Mouse (Mus musculus): Measurements from ENCODE around the gene Ormdl2.
"Not testable (repeated sequence)": the region's sequence is repeated elsewhere in the genome, so short reads cannot be mapped to it uniquely, and the experiment has no call there.

Gene Ormdl2

DNA sequence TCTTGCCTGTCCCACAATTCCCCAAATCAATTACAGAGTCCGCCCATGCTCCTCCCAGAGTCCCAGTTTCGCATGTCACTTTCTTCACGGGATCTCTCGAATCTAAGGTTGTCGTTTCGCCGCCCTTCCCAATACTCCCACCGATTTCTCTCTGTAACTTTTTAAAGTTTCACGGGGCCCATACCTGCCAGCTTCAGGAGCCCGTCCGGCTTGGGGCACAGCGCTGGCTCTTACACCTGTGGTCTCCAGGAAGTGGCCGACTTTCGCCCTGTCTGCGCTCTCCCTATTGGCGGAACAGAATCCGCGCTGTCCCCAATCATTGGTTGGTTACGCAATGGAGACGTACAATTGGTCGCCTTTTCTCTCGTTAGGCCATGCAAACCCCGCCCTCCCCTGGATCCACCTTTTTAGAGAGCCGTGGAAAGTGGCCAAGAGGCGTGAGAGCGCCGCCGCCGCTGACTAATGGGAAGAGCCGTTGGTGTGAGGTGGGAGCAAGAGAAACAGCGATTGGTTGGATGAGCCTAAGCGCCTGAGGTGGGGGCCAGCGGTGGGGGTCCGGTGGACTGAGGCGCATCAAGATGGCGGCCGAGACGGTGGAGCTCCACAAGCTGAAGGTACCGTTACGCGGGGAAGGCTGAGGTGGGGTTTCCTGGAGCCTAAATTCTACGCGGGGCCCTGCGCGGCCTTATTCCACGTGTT lies at the start of gene Ormdl2:
Ormdl2 (minus strand) TSS at position 288 of the 699 bp plus-strand sequence.
- peak; percentile 96 for DNase-seq (ENCODE audit: low spot score in 2 of 2)

GRCm38 (mm10) chr10:128870341-128870740 lies 48.9 kb upstream of the Ormdl2 start:
- no peak for DNase-seq (ENCODE audit: low spot score in 2 of 2)

GRCm38 (mm10) chr10:128866518-128866917 lies 45.1 kb upstream of the Ormdl2 start:
- DNase-seq (ENCODE audit: low spot score in 2 of 2) = no peak

DNA sequence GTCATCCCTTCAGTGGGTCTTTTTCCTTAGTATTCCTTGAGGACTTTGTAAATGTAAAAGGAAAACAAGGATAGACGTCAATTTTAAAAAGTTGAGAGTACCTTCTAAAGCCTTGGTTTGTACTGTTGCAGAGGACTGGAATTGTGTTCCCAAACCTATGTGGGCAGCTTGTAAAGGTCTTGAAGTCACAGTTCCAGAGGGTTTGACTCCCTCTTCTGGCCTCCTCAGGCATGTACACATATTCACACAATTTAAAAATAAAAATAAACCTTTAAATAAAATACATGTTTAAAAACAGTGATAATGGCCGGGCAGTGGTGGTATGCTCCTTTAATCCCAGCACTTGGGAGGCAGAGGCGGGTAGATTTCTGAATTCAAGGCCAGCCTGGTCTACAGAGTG lies 44.6 kb upstream of the Ormdl2 start:
- no peak for DNase-seq (ENCODE audit: low spot score in 2 of 2)

DNA sequence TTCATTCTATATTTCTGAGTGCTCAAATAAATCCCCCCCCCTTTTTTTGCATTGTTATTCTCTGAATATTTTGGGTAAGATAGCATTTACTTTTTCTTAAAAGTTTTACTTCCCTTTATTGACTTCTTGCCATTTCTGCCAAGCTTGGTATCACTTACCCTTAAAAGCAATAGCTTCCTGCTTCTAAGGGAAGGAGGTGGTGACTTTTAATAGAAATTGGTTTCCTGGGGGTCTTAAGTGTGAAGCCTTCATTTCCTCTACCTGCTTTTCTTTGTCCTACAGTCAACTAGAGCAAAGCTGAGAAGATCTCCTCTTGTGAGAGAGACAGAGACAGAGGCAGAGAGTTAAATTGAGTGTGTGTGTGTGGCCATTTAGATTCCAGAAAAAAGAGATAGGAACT lies 39.7 kb upstream of the Ormdl2 start:
- DNase-seq (ENCODE audit: low spot score in 2 of 2) = no peak

DNA sequence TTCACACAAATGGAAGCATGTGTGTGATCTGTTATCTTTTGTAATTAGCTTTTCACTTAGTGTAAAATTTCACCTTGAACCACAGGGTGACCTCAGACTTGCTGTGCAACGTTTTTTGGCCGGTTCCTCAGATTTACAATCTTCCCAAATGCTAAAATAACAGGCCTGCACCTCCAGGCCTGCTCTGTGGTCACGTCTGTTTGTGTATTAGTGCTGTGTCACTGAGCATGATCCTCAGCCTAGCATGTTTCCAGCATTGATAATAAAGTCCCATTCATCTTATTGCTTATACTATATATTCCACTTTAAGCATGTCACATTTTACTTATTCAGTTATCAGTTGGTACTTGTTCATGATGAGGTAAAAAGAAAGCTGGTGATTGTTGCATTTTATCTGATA lies 28.9 kb upstream of the Ormdl2 start:
- no peak for DNase-seq (ENCODE audit: low spot score in 2 of 2)

DNA sequence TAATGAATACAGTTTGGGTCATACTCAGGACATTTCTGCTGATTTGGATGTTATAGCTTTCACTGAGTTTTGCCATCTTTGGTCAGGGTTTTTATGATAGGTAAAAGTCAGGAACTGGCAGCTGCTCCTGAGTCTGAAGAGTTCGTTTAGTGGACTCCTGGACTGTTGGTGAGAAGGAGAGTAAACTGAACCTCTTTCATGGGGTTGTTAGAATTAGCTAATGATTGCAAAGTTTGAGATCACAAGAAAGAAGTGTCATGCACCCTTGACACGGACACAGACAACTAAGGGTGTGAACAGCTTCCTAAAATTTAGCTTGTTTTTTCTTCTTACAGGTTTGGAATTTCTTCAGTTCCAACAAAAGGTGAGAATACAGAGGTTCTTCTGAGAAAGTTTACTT lies 27.0 kb upstream of the Ormdl2 start:
- no peak for DNase-seq (ENCODE audit: low spot score in 2 of 2)

DNA sequence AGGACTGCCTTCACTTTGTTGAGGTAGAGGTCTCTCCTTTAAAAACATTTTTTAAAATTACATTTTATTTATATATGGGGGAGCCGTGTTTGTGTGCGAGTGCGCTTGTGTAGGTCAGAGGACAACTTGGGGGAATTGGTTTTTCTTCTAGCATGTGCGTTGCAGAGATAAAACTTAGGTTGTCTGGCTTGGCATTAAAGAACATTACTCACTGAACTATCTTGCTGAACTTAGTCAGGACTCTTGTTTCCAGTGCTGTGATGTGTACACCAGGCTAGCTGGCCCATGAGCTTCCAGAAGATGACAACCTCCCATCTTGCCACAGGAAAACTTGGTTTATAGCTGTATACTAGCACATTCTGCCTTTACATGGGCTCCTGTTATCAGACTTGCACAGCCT lies 25.2 kb upstream of the Ormdl2 start:
- no peak for DNase-seq (ENCODE audit: low spot score in 2 of 2)

DNA sequence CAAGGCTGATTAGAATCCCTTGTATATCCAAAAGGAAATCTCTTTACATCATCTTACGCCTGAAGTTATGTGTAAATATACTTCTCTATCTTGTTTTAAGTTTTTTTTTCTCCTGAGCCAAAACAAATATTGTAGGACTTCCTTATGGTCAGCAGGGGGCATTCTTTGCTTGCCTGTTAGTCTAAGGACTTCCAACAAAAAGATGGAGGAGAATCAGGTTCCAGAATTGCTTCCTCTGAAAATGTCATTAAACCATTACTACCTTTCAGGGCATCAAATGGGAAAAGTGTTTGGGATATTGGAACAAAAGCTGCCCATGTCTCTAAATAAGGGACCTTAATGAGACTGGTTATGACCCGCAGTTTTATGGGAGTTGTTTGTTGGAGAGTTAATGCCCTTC lies 24.1 kb upstream of the Ormdl2 start:
- DNase-seq (ENCODE audit: low spot score in 2 of 2) = no peak

DNA sequence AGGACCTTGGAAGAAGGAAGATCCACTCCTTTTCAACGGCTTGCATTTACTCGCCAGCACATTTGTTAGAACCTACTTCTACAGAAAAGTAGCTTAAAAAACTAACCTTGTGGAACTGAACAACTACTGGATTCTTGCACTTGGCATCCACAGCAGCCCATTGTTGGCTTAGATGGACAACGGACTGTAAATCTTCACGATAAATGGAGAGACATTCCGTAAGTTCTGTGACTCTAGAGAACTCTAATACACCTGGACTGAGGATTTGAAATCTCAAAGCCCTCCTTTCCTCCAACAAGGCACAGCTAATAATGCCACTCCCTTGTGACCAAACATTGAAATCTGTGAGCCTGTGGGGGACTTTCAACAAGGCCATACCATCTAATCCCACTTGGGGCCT lies 21.8 kb upstream of the Ormdl2 start:
- DNase-seq (ENCODE audit: low spot score in 2 of 2) = no peak

GRCm38 (mm10) chr10:128840612-128841011 lies 19.2 kb upstream of the Ormdl2 start:
- no peak for DNase-seq (ENCODE audit: low spot score in 2 of 2)

DNA sequence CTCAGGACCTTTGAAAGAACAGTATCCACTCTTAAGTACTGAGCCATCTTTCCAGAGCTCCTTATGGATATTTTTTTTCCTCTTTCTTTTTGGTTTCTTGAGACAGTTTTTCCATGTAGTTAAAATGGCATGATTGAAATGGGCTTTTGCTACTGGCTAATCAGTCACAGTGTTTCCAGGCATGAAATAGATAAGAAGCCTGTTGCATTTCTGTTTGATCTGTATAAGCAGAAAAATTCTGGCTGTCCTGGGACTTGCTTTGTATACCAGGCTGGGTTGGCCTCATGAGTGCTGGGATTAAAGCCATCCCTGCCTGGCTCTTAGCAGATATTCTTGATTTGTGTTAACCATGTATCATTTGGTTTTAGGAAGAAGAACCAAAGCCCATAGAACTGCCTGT lies 18.0 kb upstream of the Ormdl2 start:
- no peak for DNase-seq (ENCODE audit: low spot score in 2 of 2)

- no peak for DNase-seq (ENCODE audit: low spot score in 2 of 2)
Observed at GRCm38 (mm10) chr10:128837400-128837799, 16.0 kb upstream of the Ormdl2 start.

- no peak for DNase-seq (ENCODE audit: low spot score in 2 of 2)
Observed at GRCm38 (mm10) chr10:128823821-128824220, 2.4 kb upstream of the Ormdl2 start.

- not testable (repeated sequence) for DNase-seq (ENCODE audit: low spot score in 2 of 2)
Observed at GRCm38 (mm10) chr10:128823087-128823486, 1.6 kb upstream of the Ormdl2 start.

GRCm38 (mm10) chr10:128822135-128822534 lies 690 bp upstream of the Ormdl2 start:
- no peak for DNase-seq (ENCODE audit: low spot score in 2 of 2)

DNA sequence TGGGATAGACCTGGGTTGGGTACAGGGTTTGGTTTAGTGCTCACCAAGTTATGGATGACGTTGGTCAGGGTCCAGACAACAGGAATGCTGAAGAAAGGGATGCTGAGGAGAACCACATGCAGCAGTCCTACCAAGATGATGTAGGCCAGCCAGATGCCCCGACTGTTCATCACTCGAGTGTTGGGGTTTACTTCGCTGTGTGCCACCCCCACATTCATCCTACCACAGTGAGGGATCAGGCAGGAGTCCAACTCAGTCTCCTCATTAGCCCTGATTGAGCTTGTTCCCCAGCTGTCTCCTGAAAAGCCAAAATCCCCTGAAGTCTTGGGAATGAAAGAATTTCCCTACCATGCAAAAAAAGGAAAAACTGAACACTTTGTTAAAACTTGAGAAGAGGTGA lies 1.2 kb downstream of the Ormdl2 start:
- no peak for DNase-seq (ENCODE audit: low spot score in 2 of 2)

GRCm38 (mm10) chr10:128817033-128817432 lies 4.4 kb downstream of the Ormdl2 start, which contains the start of gene Sarnp:
Sarnp (plus strand) TSS chr10:128817333.
- no peak for DNase-seq (ENCODE audit: low spot score in 2 of 2)

DNA sequence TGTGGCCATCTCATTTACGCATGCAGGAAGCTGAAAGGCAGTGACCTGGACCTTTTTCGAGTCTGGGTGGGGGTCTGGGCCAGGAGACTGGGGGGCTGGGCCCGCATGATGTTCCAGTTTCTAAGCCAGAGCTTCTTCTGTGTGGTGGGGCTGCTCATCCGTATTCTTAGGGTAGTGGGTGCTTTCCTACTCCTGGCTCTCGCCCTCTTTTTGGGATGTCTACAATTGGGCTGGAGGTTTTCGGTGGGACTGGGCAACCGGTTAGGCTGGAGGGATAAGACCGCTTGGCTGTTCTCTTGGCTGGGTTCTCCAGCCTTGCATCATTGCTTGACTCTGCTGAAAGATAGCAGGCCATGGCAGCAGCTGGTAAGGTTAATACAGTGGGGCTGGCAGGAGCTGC lies 14.4 kb downstream of the Ormdl2 start:
- DNase-seq (ENCODE audit: low spot score in 2 of 2) = no peak

DNA sequence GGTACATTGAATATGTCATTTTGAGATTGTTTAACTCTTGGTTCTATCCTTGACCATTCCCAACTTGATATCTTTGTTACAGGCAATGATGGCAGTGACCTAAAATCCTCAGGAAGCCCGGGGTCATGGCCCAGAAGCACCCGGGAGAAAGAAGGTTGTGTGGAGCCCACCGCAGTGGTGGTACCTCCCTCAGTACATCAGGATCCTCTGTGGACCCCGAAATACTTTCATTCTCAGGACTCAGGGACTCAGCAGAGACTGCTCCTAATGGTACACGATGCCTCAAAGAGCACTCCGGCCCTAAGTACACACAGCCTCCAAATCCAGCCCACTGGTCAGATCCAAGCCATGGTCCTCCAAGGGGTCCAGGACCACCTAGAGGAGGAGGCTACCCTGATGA lies 15.4 kb downstream of the Ormdl2 start:
- DNase-seq (ENCODE audit: low spot score in 2 of 2) = no peak

DNA sequence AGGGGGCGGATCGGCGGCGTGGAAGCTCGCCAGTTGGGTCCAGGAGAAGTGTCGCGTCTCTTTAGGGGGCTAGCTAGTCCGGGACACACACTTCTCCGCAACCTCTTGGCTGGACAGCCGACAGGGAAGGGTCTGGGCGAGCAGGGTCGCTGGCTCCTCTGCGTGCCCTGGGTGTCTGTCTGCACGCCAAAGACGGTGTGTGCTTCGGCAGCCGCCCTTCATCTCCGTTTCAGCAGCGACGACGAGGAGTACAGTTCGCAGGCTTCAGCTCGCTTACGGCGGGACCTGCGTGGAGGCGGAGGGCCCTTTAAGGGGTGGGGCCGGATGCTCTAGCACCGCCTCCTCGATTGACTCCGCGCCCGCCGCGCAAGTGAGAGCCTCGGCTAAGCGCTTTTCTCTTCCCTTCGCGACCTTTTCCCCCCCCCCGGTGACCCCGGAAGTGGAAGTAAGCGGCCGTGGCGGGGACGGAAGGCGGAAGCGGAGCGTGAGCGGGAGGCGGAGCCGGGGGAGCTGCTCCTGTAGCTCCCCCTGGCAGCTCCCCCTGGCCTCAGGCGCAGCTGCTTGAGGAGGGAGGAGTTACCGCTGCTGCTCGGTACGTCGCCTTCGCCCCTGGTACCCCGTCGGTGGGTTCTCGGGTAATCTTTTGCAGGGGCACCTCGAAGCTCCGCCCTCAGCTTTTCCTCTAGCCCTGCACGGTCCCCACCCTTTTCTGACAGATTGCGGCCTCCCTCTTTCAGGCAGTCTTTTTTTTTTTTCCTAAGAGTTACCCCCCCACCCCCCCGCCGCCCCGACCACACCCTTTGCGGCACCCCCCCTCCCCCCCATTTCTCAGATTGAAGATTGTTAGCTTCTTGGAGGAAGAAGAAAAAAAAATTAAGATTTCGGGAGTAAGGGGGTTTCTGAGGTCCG lies 16.1 kb downstream of the Ormdl2 start:
- peak; percentile 93 to 95 for DNase-seq (ENCODE audit: low spot score in 2 of 2)

GRCm38 (mm10) chr10:128804271-128805091 lies 17.0 kb downstream of the Ormdl2 start, which contains the start of gene Tmem198b:
Tmem198b (minus strand) TSS chr10:128804370.
- peak; percentile 55 to 83 for DNase-seq (ENCODE audit: low spot score in 2 of 2)

Measured in spleen, postnatal 4 days (tissue).